Mouse (Mus musculus) monocyte, adult 5-6 weeks (primary cell): ENCODE results near the gene Lce1b. TPM values are rescaled to one million over a fixed set of nuclear protein-coding genes. Genes with fewer than 3 reads are reported as not detected.

Experiments
- ATAC-seq: fragments of 153-309, 156-312 bp; replicated peaks from 2 replicates; pipeline ENCODE4 v1.8.0; 2017; ENCODE audit warnings: mild to moderate bottlenecking; ENCODE audit not compliant: low TSS enrichment, insufficient number of reproducible peaks, severe bottlenecking, poor library complexity, low FRiP score
- total RNA-seq: library from RNA; stranded (forward); fragments of 200-1000, 200-491, 200-594 nt; gene quantifications from 3 replicates; pipeline ENCODE4 v1.2.3, GENCODE M21; 2017

The Lce1b gene
- not detected in 3 replicates for total RNA-seq

GRCm38 (mm10) chr3:92656826-92657225 lies at the start of gene Lce1b:
TSS of gene Lce1b (minus strand) at chr3:92656926.
- no peak for ATAC-seq

GRCm38 (mm10) chr3:92694613-92695012 lies 37.9 kb upstream of the Lce1b start:
- ATAC-seq = no peak

- ATAC-seq = no peak
Observed at GRCm38 (mm10) chr3:92691688-92692087, 35.0 kb upstream of the Lce1b start.

GRCm38 (mm10) chr3:92689154-92689553 lies 32.4 kb upstream of the Lce1b start:
- ATAC-seq = peak; percentile 27; the same call in 1 of the 2 replicates

- ATAC-seq = no peak
Observed at GRCm38 (mm10) chr3:92687110-92687509, 30.4 kb upstream of the Lce1b start, which contains the start of gene Lce1d. TSS of gene Lce1d (minus strand) at chr3:92687210.

- ATAC-seq = no peak
Observed at GRCm38 (mm10) chr3:92678947-92679346, 22.2 kb upstream of the Lce1b start, which contains the start of gene Lce1c. TSS of gene Lce1c (plus strand) at chr3:92679247.

- no peak for ATAC-seq
Observed at GRCm38 (mm10) chr3:92670215-92670614, 13.5 kb upstream of the Lce1b start, which contains the start of gene Lce1a2. TSS of gene Lce1a2 (minus strand) at chr3:92670315.

- no peak for ATAC-seq
Observed at GRCm38 (mm10) chr3:92648207-92648606, 8.5 kb downstream of the Lce1b start, which contains the start of gene Lce1a1. TSS of gene Lce1a1 (minus strand) at chr3:92648307.

- no peak for ATAC-seq
Observed at GRCm38 (mm10) chr3:92639854-92640253, 16.9 kb downstream of the Lce1b start.

- no peak for ATAC-seq
Observed at GRCm38 (mm10) chr3:92638653-92638991, 18.1 kb downstream of the Lce1b start.

GRCm38 (mm10) chr3:92637745-92638652 lies 18.7 kb downstream of the Lce1b start:
- ATAC-seq = no peak

GRCm38 (mm10) chr3:92621560-92621959 lies 35.2 kb downstream of the Lce1b start, which contains the start of gene Lce6a:
TSS of gene Lce6a (minus strand) at chr3:92621660.
- no peak for ATAC-seq

GRCm38 (mm10) chr3:92609804-92610203 lies 46.9 kb downstream of the Lce1b start:
- ATAC-seq = no peak

- no peak for ATAC-seq
Observed at GRCm38 (mm10) chr3:92607392-92607791, 49.3 kb downstream of the Lce1b start, which contains the start of gene 2210017I01Rik. TSS of gene 2210017I01Rik (minus strand) at chr3:92607492.

Other genes starting within 250 kb of the Lce1b start
- gene Sprr2i, start 248.9 kb downstream of the Lce1b start, total RNA-seq = not detected in 3 replicates
- not detected in 3 replicates for gene Sprr2j-ps, start 238.8 kb downstream of the Lce1b start, total RNA-seq
- 1.3 to 3.4 TPM (median 2.5 TPM) in 3 replicates for gene Gm9774, start 227.5 kb downstream of the Lce1b start, total RNA-seq
- gene Sprr2k, start 224.3 kb downstream of the Lce1b start, total RNA-seq = not detected in 3 replicates
- gene Sprr1b, start 218.1 kb downstream of the Lce1b start, total RNA-seq = not detected in 3 replicates
- gene Sprr3, start 198.2 kb downstream of the Lce1b start, total RNA-seq = not detected in 3 replicates
- not detected in 3 replicates for gene Sprr1a, start 171.0 kb downstream of the Lce1b start, total RNA-seq
- not detected in 3 replicates for gene Sprr4, start 156.4 kb downstream of the Lce1b start, total RNA-seq
- gene 2310046K23Rik, start 122.4 kb downstream of the Lce1b start, total RNA-seq = not detected in 3 replicates
- gene Ivl, start 83.2 kb downstream of the Lce1b start, total RNA-seq = not detected in 3 replicates
- not detected in 3 replicates for gene Smcp, start 67.9 kb downstream of the Lce1b start, total RNA-seq
- gene 2210017I01Rik, start 49.4 kb downstream of the Lce1b start, total RNA-seq = not detected in 3 replicates
- not detected in 3 replicates for gene Lce6a, start 35.3 kb downstream of the Lce1b start, total RNA-seq
- not detected in 3 replicates for gene Lce1a1, start 8.6 kb downstream of the Lce1b start, total RNA-seq
- not detected in 3 replicates for gene Lce1a2, start 13.4 kb upstream of the Lce1b start, total RNA-seq
- not detected in 3 replicates for gene Lce1c, start 22.3 kb upstream of the Lce1b start, total RNA-seq
- gene Lce1d, start 30.3 kb upstream of the Lce1b start, total RNA-seq = not detected in 3 replicates
- not detected in 3 replicates for gene Lce1e, start 52.1 kb upstream of the Lce1b start, total RNA-seq
- gene Lce1f, start 63.4 kb upstream of the Lce1b start, total RNA-seq = not detected in 3 replicates
- gene Gm38119, start 82.2 kb upstream of the Lce1b start, total RNA-seq = not detected in 3 replicates
- gene Lce1g, start 95.4 kb upstream of the Lce1b start, total RNA-seq = not detected in 3 replicates
- not detected in 3 replicates for gene Lce1h, start 108.1 kb upstream of the Lce1b start, total RNA-seq
- gene Lce1i, start 122.0 kb upstream of the Lce1b start, total RNA-seq = not detected in 3 replicates
- not detected in 3 replicates for gene Lce1j, start 133.6 kb upstream of the Lce1b start, total RNA-seq
- gene Lce1k, start 151.0 kb upstream of the Lce1b start, total RNA-seq = not detected in 3 replicates
- not detected in 3 replicates for gene Kprp, start 170.3 kb upstream of the Lce1b start, total RNA-seq
- gene Lce1l, start 194.4 kb upstream of the Lce1b start, total RNA-seq = not detected in 3 replicates
- gene 2310050C09Rik, start 213.3 kb upstream of the Lce1b start, total RNA-seq = not detected in 3 replicates